ENCODE assay signal across 8 mouse cellular contexts in genomic region chr7:19770375-19770754, GRCm38 (mm10). TPM values are rescaled to one million over a fixed set of nuclear protein-coding genes. Genes with fewer than 3 reads are reported as not detected.
DNase-seq lines count a peak whose midpoint lies in the region; ATAC-seq and TF ChIP-seq lines count a peak whose summit lies in the region.

No protein-coding gene starts in this region.

- no peaks in the 10 kb centered on the region for H3K9me3 ChIP-seq in intestine, postnatal 0 days (ENCODE audit: control insufficient read depth)
- no peaks in the 10 kb centered on the region for H3K9me3 ChIP-seq in liver, embryonic 11.5 days (ENCODE audit: control insufficient read depth, low read length)

- DNase-seq in cerebellum, postnatal 25 days: peak; percentile 27 to 55
- DNase-seq in embryo, embryonic 11.5 days (ENCODE audit: low read depth, low spot score): peak; percentile 77
- peak; percentile 93 to 94 for DNase-seq in heart, adult 18-20 months
- peak; percentile 86 for DNase-seq in liver, embryonic 11.5 days (ENCODE audit: low spot score)
- peak; percentile 48 for DNase-seq in naive thymus-derived CD4-positive, alpha-beta T cell, adult 2 months (ENCODE audit: low read depth)
- peak; percentile 96 for DNase-seq in testis, postnatal 10 days (ENCODE audit: low spot score)

- H3K27ac ChIP-seq in intestine, postnatal 0 days (ENCODE audit: low read depth, low read length): no peak overlapping the region
- no peak overlapping the region for H3K27ac ChIP-seq in liver, embryonic 11.5 days (ENCODE audit: low read depth, low read length)

- H3K4me1 ChIP-seq in intestine, postnatal 0 days (replicated peaks; ENCODE audit: control insufficient read depth, insufficient read depth, low read length): no peaks in the 10 kb centered on the region
- H3K4me1 ChIP-seq in liver, embryonic 11.5 days (replicated peaks; ENCODE audit: control insufficient read depth, insufficient read depth, low read length): peaks cover 14% of the 10 kb centered on the region

- no peak for ATAC-seq in cerebellum, adult (ENCODE audit: insufficient number of reproducible peaks, low FRiP score, low TSS enrichment)
- ATAC-seq in intestine, postnatal 0 days: peak; percentile 62
- peak; percentile 74 for ATAC-seq in liver, embryonic 11.5 days (replicated peaks; ENCODE audit: low FRiP score)

- under 1% methylated on average over 28 of the region's 28 CpGs for WGBS in intestine, postnatal 0 days
- 1% methylated on average over 28 of the region's 28 CpGs for WGBS in liver, embryonic 11.5 days

- peak overlapping the region; percentile 51 for H3K9ac ChIP-seq in intestine, postnatal 0 days (ENCODE audit: low read depth, low read length)
- H3K9ac ChIP-seq in liver, embryonic 11.5 days (ENCODE audit: low read depth, low read length): peak overlapping the region; percentile 49; the same call in 1 of the 2 replicates

- TF ChIP-seq CTCF in intestine, postnatal 0 days (IDR thresholded peaks at IDR 0.05; ENCODE audit: low read depth): no peak

- H3K36me3 ChIP-seq in intestine, postnatal 0 days (ENCODE audit: control insufficient read depth, insufficient read depth): no peaks in the 10 kb centered on the region
- H3K36me3 ChIP-seq in liver, embryonic 11.5 days (ENCODE audit: control insufficient read depth, insufficient read depth, low read length): no peaks in the 10 kb centered on the region

- peak overlapping the region; percentile 46 for H3K4me3 ChIP-seq in intestine, postnatal 0 days (ENCODE audit: low read depth, low read length)
- H3K4me3 ChIP-seq in liver, embryonic 11.5 days (ENCODE audit: low read depth, low read length): peak overlapping the region; percentile 50

- peak overlapping the region; percentile 84 for H3K4me2 ChIP-seq in intestine, postnatal 0 days (replicated peaks; ENCODE audit: low read depth)
- peak overlapping the region; percentile 75 for H3K4me2 ChIP-seq in liver, embryonic 11.5 days

- H3K27me3 ChIP-seq in intestine, postnatal 0 days (replicated peaks; ENCODE audit: control insufficient read depth, insufficient read depth, low read length): no peaks in the 10 kb centered on the region
- H3K27me3 ChIP-seq in liver, embryonic 11.5 days (replicated peaks; ENCODE audit: control insufficient read depth, insufficient read depth, low read length): peaks cover 34% of the 10 kb centered on the region

RNA-seq across cellular contexts. Expression of gene Bcam, which starts 0.5 kb away (rescaled TPM):
- total RNA-seq in heart, adult 18-20 months (2021): 100 to 1,000 TPM; 192 to 199 TPM
- polyA plus RNA-seq in intestine, postnatal 0 days (2015; fragmentation: Nextera tagmentation; extraction: Ambion mirVana): 36.2 and 38.0 TPM in 2 replicates
- 17.5 and 21.8 TPM in 2 replicates for polyA plus RNA-seq in liver, embryonic 11.5 days (2014; fragmentation: Nextera tagmentation; extraction: Ambion mirVana)

RNA-seq across cellular contexts. Expression of gene Nectin2, which starts 20.1 kb away (rescaled TPM):
- 10 to 100 TPM; 28.5 to 30.0 TPM for total RNA-seq in heart, adult 18-20 months (2021)
- polyA plus RNA-seq in intestine, postnatal 0 days (2015; fragmentation: Nextera tagmentation; extraction: Ambion mirVana): 93.1 and 94.7 TPM in 2 replicates
- 55.9 and 58.4 TPM in 2 replicates for polyA plus RNA-seq in liver, embryonic 11.5 days (2014; fragmentation: Nextera tagmentation; extraction: Ambion mirVana)

RNA-seq across cellular contexts. Expression of gene Cblc, which starts 26.2 kb away (rescaled TPM):
- total RNA-seq in heart, adult 18-20 months (2021): under 1 TPM; 0.35 to 0.75 TPM
- polyA plus RNA-seq in intestine, postnatal 0 days (2015; fragmentation: Nextera tagmentation; extraction: Ambion mirVana): 54.8 and 56.5 TPM in 2 replicates
- 1.4 TPM in 2 replicates for polyA plus RNA-seq in liver, embryonic 11.5 days (2014; fragmentation: Nextera tagmentation; extraction: Ambion mirVana)

RNA-seq across cellular contexts. Expression of gene Bcl3, which starts 52.2 kb away (rescaled TPM):
- total RNA-seq in heart, adult 18-20 months (2021): 1 to 10 TPM; 2.9 to 3.7 TPM
- polyA plus RNA-seq in intestine, postnatal 0 days (2015; fragmentation: Nextera tagmentation; extraction: Ambion mirVana): 19.0 and 23.7 TPM in 2 replicates
- polyA plus RNA-seq in liver, embryonic 11.5 days (2014; fragmentation: Nextera tagmentation; extraction: Ambion mirVana): 5.4 and 7.0 TPM in 2 replicates

RNA-seq across cellular contexts. Expression of gene Tomm40, which starts 55.1 kb away (rescaled TPM):
- 100 to 1,000 TPM in 1 of 2 experiments, 10 to 100 TPM in 1; 98.9 to 110 TPM for total RNA-seq in heart, adult 18-20 months (2021)
- polyA plus RNA-seq in intestine, postnatal 0 days (2015; fragmentation: Nextera tagmentation; extraction: Ambion mirVana): 80.1 and 85.5 TPM in 2 replicates
- 259 and 264 TPM in 2 replicates for polyA plus RNA-seq in liver, embryonic 11.5 days (2014; fragmentation: Nextera tagmentation; extraction: Ambion mirVana)

Comparison
In these comparisons a context has a peak if more than half of its experiments do, and no peak if none do; other contexts are left out.
1. DNase-seq: peak in every context shown above with its lines; median percentile 96 in testis, postnatal 10 days; 94 in heart, adult 18-20 months; 86 in liver, embryonic 11.5 days; 77 in embryo, embryonic 11.5 days; 48 in naive thymus-derived CD4-positive, alpha-beta T cell, adult 2 months; 41 in cerebellum, postnatal 25 days.
2. RNA of gene Cblc, which starts 26.2 kb away (polyA plus RNA-seq): 54.8 to 56.5 TPM in intestine, postnatal 0 days; 1.4 TPM in liver, embryonic 11.5 days; every median in the first group is over 10 times any median in the second.